Mouse (Mus musculus): ENCODE measurements around the gene Has1.

DNA sequence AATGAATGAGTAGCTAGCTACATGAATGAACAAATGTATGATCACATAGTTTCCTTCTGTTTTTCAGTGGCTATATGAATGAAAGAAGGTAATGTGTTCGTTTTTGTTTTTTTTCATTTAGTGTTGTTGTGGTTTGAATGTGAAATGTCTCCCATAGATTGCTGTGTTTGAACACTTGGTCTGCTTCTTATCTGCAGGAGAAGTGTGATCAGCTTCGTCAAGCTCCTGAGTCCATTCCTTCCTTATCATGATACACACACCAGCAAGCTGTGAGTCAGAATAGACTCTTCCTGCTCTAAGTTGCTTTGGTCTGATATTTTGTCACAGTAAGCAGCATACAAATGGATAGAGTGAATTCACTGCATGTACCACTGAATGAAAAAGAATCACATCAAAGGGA, 6.0 kb downstream of the Has1 start:
- TF ChIP-seq POLR2A (IDR thresholded peaks at IDR 0.05; ENCODE audit: control insufficient read depth, extremely low read depth, insufficient read depth, low read length, poor library complexity) (no peak), CTCF (IDR thresholded peaks at IDR 0.05; ENCODE audit: borderline replicate concordance, control insufficient read depth, extremely low read depth, insufficient read depth, low read length, poor library complexity) (no peak)
